Mouse (Mus musculus): ENCODE results near the gene Hs3st3a1.

The Hs3st3a1 gene

DNA sequence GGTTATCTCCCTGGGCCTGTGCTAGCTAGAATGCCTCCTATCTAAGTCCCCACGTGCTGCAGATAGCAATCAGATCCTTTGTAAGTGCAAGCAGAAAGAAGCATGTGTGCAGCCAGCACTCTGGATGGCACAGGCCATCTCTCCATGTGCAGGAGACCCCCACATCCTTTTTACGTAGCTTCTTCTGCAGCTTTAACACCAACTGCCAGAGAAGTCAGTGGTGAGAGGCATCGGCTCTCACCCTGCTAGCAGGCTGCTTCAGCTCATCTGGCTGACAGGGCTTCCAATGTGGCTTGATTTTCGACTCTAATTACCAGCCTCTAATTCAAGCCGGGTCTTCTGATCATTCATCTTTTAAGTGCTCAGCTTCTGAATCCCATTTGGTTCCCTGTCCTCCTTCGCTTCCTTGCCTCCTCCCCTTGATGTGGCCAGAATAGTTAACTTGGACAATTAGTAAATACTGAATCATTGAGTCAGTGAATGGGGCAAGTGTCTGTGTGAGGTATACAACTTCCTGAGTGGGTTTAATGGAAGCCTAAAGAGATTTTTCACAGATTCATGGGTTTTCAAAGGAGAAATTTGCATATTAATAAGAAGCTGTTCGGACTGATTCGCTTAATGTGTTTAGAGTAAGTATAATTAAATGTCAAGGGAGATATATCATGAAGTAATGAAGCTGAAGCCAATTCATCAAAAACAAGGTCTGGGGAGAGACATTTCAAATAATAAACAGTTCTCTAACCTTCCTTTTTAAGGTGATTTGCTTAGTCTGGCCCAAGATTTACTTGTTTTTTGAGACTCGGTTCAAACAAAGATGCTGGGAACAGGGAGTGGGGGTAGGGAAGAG lies 54.7 kb downstream of the Hs3st3a1 start:
- no peak for DNase-seq (ENCODE audit: low read depth, low spot score)

DNA sequence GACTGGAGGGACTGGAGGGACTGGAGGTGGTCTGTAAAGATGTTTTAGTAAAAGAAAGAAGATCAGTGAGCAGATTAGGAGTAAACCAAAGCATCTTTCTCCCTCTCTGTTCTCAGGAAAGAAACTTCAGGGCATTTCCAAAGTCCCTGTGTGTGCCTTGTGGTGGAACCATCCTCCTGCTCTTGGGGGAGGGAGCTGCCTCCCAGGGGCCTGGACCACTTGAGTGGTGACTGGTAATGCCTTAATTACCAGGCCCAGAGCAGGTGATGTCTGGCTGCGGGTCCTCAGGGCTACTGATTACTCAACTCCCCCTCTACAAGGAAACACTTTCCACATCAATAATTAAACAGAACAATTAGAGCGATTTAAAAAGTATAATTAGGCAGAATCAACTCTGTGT lies 59.3 kb downstream of the Hs3st3a1 start:
- no peak for DNase-seq (ENCODE audit: low read depth, low spot score)

DNA sequence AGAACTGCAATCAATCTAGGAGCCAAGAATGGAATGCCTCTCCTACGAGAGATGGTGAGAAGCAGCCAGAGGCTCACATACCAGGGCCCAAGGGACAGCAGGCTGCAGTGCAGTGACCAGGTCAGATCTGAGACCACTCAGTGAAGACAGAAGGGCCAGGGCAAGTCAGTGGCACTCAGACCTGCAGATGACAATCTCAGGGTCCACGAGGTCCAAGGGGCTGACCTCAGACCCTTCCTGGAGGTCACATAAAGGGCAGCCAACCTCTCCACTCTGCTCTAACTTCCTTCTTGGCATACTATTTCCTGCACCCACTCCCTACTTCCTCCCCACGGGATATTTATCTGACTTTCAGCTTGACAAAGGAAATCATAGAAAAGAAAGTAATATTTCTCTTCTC lies 60.8 kb downstream of the Hs3st3a1 start:
- no peak for DNase-seq (ENCODE audit: low read depth, low spot score)

DNA sequence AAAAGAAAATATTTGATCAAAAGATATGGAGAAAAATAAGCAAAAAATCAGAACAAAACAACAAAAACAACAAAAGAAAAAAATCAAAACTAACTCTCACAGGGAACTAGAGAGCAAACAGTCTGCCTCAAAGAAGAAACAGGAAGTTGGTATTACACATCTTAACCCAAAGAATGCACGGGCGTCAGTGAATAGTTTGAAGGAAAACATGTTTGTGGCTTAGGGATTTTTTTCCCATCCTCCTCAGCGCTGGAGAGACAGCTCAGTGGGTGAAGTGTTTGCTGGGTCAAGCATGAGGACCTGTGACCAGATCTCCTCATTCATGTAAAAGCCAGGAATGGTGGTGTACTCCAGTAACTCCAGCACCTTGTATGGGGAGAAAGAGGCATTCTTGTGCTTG lies 61.5 kb downstream of the Hs3st3a1 start:
- no peak for DNase-seq (ENCODE audit: low read depth, low spot score)

DNA sequence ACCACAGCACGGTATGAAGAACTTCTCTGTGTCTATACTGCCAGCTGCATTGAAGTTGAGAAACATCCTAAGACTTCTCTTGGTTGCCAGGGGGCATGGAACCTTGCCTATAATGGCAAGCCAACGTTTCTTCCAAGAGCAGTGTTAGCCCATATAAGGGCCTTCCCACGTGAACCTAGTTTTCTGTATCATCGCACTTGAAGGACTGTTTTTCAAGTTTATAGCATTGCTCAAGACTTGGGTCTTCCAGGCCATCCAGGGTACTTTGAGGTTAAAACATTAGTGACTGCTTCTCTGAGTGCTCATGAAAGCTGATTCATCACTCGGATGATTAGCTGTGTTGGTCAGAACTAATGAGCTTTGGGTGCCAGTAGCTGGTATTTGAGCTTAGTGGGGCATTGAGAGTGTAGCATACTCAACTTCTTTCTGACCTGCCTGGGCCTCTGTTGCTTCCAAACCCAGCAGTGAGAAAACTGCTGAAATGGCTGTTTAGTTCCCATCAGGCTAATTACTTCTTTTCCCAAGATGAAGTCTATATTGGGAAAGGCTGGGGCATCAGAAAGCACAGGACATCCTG lies 65.5 kb downstream of the Hs3st3a1 start:
- no peak for DNase-seq (ENCODE audit: low read depth, low spot score)

DNA sequence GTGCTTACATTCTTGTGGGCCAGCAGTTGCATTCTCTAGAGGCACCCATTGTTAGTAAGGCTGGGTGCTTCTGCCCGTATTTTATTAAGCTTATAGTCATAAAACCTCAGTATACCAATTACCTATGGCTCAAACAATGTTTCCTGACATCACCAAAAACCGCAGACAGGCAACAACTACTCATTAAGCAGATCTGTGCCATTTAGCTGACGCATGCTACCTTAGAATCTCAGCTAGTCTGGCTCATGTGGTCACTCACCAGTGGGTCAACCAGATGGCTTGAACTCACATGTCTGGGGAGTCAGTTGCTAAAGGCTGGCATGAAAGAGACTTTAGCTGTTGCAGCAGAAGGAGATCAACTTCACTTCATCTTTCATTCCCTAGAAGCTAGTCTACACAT lies 67.9 kb downstream of the Hs3st3a1 start:
- no peak for DNase-seq (ENCODE audit: low read depth, low spot score)

DNA sequence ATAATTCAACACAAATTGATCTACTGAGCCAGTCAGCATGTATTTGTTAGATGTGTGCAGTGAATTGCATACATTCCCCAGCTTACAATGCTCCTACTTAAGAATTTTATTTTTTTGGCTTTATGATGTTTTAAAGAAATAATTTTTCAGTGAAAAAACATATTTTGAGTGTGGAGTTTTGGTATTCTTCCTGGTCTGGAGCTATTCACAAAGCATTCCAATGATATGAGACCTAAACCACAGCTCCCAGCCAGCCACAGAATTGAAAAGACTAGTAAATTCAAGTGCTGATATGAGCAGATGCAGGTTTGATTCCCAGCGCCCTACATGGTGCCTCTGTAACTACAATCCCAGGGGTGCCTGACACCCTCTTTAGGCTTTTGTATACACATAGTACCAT lies 70.8 kb downstream of the Hs3st3a1 start:
- DNase-seq (ENCODE audit: low read depth, low spot score) = no peak

DNA sequence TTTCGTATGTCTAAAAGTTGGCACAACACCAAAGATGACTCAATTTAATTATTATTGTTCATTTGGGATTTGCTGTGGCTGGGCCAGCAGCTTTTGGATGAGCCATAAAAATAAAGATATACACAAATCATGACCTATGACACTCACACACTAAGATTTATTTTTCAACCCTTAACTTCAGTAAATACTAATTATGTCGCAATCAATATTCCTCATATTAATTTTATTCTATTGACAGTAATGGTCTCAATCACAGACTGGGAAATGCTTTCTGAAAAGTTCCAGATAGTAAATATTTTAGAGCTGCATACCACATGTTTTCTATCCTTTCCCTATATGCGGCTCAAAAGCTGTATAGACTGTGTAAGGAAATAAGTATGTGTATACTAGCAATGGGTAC lies 71.9 kb downstream of the Hs3st3a1 start:
- DNase-seq (ENCODE audit: low read depth, low spot score) = no peak

DNA sequence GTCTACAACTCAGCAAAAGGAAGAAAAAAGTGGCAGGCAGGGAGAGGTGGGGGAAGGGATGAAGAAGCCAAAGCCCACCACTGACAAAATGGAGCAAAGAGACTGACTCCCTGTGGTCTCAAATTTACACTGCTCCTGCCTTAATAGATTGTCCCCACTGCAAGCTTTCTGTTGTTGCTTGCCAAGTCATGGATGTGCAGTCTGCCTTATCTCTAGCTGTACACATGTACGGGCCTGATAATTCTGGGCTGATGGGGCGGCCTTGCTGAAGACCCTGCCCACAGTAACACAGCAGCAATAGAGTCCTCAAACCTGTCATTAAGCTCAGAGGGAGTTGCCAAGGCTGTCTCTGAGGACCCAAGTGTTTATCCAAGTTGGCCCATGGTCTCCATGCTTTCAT lies 74.0 kb downstream of the Hs3st3a1 start:
- DNase-seq (ENCODE audit: low read depth, low spot score) = no peak

DNA sequence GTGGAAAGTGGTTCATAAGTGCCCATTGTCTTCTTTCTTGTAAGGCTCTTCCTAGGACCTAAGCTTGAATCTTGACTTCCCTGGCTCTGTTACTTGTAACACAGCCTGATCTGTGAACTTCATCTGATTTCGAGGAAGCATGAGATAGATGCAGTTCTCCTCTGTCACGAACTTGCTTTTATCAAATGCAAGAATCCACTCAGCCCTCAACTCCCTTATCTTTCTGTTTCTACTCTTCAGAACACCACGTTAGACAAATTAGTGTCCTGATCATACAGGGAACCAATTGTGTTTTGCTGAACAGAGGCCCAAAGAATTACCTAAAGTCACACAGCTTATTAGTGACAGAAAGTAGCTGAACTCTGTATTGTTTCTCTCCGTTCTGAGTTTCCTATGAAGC lies 77.2 kb downstream of the Hs3st3a1 start:
- DNase-seq (ENCODE audit: low read depth, low spot score) = no peak

DNA sequence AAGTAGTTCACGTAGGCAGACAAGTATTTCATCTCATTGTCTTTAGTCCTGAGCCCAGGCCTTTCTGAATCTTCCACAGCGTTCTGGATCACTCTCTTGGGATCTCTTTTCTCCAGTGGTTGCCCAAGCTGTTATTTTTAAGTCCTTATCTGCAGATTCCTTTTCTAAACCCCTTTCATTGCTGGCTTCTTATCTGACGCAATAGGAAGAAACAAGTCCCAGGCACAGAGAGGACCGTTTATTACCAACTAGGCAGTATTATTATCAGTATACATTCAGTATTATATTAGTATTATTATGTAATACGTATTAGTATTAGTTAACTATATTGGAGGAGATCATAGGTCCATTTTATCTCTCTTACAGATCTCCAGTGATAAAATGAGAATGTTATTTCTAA lies 78.3 kb downstream of the Hs3st3a1 start:
- DNase-seq (ENCODE audit: low read depth, low spot score) = no peak

DNA sequence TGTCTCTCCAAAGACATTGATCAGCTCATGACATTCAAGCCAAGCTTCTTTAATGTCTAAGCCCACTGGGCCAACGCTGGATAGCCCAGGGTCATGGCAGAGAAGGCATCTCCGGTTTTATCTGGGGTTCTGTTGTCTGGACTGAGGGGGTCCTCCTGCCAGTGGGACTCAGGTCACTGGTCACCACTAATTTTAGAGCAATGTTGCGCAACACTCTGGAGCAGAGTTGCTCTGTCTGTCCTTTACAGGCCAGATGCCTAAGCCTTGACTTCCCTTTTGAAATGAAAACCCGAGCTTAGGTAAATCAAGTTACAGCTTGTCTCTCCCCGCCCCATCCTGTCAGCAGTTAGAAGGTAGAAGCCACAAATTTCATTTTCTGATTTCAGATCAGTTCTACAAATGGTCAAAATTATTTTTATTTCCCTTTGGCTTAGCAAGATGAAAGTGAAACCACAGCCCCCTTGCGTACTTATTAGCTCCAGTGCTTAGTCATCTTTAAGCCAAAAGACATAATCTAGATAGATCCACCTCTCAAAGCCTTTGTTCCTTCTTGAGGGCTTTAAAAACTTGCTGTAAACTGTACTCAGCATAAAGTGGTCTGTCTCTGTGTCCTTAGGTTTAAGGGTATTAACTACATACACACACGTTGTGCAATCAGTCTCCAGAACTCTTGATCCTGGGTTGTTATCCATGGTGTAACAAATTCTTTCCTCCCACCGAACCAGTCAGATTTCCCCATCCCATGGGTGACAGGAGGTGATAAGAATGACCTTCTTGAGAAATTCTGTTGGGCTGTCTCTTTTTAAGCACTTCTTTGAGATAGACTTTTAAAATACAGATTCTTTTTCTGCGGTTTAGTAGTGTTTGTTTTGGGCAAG lies 81.8 kb downstream of the Hs3st3a1 start:
- DNase-seq (ENCODE audit: low read depth, low spot score) = no peak

DNA sequence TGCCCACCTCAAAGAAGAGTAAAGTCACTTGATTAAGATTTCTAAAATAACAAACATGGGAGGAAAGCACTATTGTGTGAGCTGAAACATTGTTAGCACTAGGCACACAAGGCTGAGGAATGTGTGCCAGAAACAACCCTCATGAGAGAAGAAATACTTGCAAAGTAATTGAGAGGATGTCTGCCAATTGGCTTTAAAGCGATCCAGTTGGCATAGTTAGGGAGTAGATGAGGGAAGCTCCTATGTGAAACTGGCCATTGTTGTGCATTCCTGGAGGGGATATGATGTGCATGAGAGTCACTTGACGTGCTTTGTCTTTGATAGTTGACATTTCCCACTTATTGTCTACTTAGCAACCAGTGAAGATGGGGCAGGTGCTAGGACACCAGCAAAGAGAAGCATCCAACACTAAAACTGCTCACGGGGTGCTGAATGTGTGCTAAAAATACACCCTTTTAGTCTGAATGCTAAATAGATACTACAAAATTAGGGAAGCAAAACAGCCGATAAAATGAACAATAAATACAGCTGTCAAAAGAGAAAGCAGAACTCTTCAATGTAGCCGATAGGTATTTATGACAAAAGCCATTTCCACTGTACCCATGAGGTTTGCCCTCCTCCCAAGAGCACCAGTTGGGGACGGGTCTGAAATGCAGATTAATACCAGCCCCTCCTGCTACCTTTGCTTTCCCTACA lies 83.2 kb downstream of the Hs3st3a1 start:
- DNase-seq (ENCODE audit: low read depth, low spot score) = no peak

DNA sequence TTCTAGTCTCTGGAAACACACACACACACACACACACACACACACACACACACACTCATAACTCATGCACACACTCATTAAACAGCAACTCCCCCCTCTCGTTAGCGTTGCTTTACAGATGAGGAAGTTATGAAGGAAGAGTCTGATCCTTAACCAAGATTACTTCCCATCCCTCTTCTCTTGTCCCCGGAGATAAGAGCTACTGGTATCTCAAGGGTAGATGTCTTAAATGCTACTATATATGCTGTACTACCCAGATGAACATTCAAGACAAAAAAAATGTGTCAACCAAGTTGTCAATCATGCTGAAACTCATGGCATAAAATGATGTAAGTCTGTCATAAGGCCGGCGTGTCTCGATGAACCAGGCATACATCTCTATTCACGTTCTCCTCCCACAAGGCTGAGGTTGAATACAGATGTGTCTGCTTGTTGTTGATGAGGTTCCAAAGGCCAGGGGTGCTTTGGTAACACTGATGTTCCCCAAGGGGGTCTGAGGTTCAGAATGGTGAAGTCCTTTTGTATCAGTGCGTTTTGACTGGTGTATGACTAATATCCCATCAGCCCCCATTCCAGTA lies 89.0 kb downstream of the Hs3st3a1 start:
- no peak for DNase-seq (ENCODE audit: low read depth, low spot score)

DNA sequence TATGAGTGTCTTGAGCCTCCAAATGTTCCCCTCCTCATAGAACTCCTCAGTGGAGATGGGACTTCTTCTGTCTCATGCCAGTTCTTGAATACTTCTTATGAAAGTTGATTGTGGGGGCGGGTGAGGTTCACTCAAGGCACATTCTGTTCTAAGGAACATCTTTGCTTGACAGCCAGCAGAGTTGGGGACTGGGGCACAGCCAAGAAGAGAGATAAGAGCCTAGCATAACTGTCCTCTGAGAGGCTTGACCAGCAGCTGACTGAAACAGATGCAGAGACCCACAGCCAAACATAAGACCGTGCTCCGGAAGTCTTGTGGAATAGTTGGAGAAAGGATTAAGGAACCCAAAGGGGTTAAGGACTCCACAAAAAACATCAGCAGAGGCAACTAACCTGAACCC lies 102.1 kb downstream of the Hs3st3a1 start:
- DNase-seq (ENCODE audit: low read depth, low spot score) = no peak

DNA sequence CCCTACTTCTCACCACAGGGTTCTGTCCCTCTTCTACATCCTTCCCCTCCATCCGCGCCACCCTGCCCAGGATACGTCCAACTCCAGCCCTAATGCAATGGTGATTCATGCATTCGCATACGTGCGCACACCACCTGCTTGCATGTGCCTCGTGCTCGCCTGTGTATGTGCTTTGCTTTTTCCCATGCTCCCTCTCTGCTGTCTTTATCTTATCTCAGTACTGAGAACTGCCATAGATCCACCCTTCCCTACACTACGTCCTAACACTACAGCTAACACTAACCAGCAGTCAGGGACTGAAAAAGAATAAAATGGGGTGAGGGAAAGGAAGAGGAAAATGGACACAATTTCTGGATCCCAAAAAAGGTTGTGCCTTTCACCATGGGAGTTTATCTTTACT lies 106.7 kb downstream of the Hs3st3a1 start:
- DNase-seq (ENCODE audit: low read depth, low spot score) = no peak

DNA sequence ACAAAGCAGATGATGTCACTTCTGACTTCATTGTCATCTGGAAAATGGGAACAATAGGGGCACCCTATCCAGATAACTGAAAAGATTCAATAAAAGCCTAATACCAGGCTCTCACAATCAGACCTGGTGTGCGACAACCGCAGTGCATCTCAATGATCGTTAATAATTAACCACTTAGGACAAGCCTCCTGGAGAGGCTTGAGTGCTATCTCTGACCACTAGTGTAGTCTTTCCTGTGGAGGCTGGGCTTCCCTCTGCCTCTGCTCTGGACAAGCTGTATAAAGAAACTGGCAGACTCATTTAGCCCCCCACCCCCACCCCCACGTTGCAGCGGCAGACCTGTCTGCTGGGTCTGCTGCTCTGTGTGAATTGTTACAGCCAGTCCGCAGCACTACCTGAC lies 107.2 kb downstream of the Hs3st3a1 start:
- DNase-seq (ENCODE audit: low read depth, low spot score) = no peak

DNA sequence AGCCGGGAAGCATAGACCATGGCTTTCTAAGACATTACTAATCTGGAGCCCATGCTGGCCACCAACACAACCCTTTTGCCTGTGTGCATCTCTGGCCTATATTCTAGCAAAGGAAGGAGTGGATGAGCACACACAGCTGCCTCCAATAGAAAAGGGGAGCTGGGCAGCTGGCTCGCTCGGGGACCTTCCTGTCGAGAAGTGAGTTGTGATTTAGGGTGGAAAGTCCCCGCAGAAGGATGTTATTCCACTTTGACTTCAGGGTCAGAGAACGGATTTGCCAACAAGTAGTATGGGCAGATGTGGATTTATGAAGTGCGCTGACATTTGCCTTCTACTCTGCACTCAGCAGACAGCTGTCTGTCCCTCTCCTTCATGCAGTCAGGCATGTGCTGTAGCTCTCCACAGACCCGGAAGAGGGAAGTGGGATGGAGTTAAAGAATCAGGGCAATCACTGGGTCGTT lies 108.1 kb downstream of the Hs3st3a1 start:
- peak; percentile 30 for DNase-seq (ENCODE audit: low read depth, low spot score)

DNA sequence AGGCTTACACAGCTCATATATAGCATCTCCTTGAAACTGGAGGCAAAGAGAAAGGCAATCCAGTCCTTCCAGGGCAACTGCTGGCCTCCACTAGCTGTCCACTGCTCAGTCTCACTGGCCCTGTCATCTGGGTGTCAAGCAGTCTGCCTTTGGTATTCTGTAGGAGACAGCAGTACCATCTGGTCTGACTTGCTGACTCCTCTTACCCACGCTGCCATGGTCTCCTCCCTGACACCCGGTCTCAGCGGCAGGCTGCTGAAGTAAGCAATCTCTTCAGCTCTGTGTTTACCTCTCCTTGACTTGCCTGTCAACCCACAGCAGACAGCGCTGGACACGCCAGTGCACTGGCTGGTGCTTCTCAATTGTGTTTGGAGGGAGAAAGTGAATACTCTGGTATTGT lies 109.1 kb downstream of the Hs3st3a1 start:
- DNase-seq (ENCODE audit: low read depth, low spot score) = no peak

DNA sequence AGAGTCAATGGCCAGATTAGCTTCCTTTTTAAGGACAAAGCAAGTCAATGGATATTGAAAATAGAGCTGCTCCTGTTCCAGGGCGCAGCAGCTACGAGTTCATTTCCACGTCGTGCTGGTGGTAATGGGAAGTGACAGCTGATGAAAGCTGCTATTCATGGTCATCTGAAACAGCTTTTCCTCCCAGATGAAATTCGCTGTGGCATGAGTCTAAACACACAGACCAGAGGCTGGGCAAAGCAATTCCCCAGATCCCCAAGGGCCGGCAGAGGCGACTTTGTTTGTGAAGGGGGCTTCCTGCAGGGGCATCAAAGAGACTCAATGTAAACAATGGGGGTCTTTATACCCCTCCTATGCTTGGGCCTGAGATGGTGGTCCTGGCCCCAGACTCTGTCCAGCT lies 114.2 kb downstream of the Hs3st3a1 start:
- DNase-seq (ENCODE audit: low read depth, low spot score) = peak; percentile 29

DNA sequence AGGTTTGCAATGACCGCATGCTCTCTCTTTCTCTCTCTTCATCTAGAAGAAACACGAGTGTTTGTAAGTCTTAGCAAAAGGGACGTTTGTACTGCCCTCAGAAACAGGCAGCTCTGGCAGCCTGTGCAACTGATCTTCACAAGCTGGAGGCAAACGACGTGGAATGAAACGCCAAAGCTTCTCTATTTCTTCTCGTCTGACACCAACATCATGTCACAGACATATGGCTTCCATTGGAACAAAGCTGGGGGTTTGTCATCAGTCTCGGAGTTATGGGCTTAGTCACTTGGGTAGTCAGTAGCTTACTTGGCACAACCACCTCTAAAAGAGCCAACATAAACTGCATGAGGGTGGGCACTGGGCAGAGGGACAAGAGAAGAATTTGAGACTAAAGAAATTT lies 114.8 kb downstream of the Hs3st3a1 start:
- DNase-seq (ENCODE audit: low read depth, low spot score) = no peak

Data from mesoderm, embryonic 11.5 days (tissue).